Mouse (Mus musculus) testis, postnatal 14 days (tissue): Measurements from ENCODE around the gene Misp.
A peak's percentile ranks its signal among the peaks of the same experiment; 100 is the strongest.

ENCODE experiments used
- DNase-seq: peaks from one replicate; pipeline ENCODE4 v3.0.0; 2021; ENCODE audit warnings: low spot score

The Misp gene

GRCm38 (mm10) chr10:79794491-79794931 is 26.3 kb upstream of the Misp start:
- DNase-seq = peak; percentile 80

GRCm38 (mm10) chr10:79795905-79796304 is 24.9 kb upstream of the Misp start:
- DNase-seq = no peak

GRCm38 (mm10) chr10:79797326-79797725 is 23.5 kb upstream of the Misp start:
- DNase-seq = no peak

- DNase-seq = no peak
Observed at GRCm38 (mm10) chr10:79798289-79798928, 22.4 kb upstream of the Misp start.

GRCm38 (mm10) chr10:79800508-79800907 is 20.3 kb upstream of the Misp start:
- DNase-seq = no peak

- DNase-seq = no peak
Observed at GRCm38 (mm10) chr10:79801837-79802236, 19.0 kb upstream of the Misp start.

- peak; percentile 80 for DNase-seq
Observed at GRCm38 (mm10) chr10:79802331-79802971, 18.3 kb upstream of the Misp start.

- DNase-seq = peak; percentile 79
Observed at GRCm38 (mm10) chr10:79803716-79804323, 17.0 kb upstream of the Misp start.

GRCm38 (mm10) chr10:79805636-79806035 is 15.2 kb upstream of the Misp start:
- DNase-seq = no peak

GRCm38 (mm10) chr10:79806331-79806730 is 14.5 kb upstream of the Misp start:
- DNase-seq = no peak

- no peak for DNase-seq
Observed at GRCm38 (mm10) chr10:79806972-79807371, 13.8 kb upstream of the Misp start.

- no peak for DNase-seq
Observed at GRCm38 (mm10) chr10:79807826-79808225, 13.0 kb upstream of the Misp start.

GRCm38 (mm10) chr10:79808728-79809127 is 12.1 kb upstream of the Misp start:
- no peak for DNase-seq

GRCm38 (mm10) chr10:79811736-79812637 is 8.8 kb upstream of the Misp start:
- peak; percentile 57 for DNase-seq

GRCm38 (mm10) chr10:79814271-79814842 is 6.4 kb upstream of the Misp start:
- DNase-seq = no peak

GRCm38 (mm10) chr10:79815671-79816494 is 4.9 kb upstream of the Misp start:
- DNase-seq = no peak

GRCm38 (mm10) chr10:79817111-79817510 is 3.7 kb upstream of the Misp start:
- DNase-seq = no peak

- no peak for DNase-seq
Observed at GRCm38 (mm10) chr10:79818225-79818624, 2.6 kb upstream of the Misp start.

- no peak for DNase-seq
Observed at GRCm38 (mm10) chr10:79819606-79820005, 1.2 kb upstream of the Misp start.

- no peak for DNase-seq
Observed at GRCm38 (mm10) chr10:79820277-79820676, 512 bp upstream of the Misp start.

- no peak for DNase-seq
Observed at GRCm38 (mm10) chr10:79821731-79822130, 942 bp downstream of the Misp start.
